Mouse (Mus musculus) embryonic facial prominence, embryonic 13.5 days (tissue): ENCODE results near the gene Lpxn. TPM values are rescaled to one million over a fixed set of nuclear protein-coding genes. Genes with fewer than 3 reads are reported as not detected.

Source experiments
- ATAC-seq: fragments of 200-750 bp; cut with Nextera tagmentation; 2 replicates; pipeline ENCODE4 v1.8.0; 2017; ENCODE audit warnings: low read depth; ENCODE audit not compliant: insufficient number of reproducible peaks, insufficient read depth, low FRiP score, low TSS enrichment
- H3K27ac ChIP-seq: fragments of 300-500 bp; sonication (generic); 2 replicates; pipeline ENCODE4 v1.5.1; 2015; ENCODE audit warnings: moderate library complexity, mild to moderate bottlenecking, inconsistent platforms
- H3K27me3 ChIP-seq: fragments of 300-500 bp; sonication (generic); 2 replicates; pipeline ENCODE4 v1.6.1; 2015; ENCODE audit warnings: mild to moderate bottlenecking, inconsistent platforms
- H3K36me3 ChIP-seq: fragments of 300-500 bp; sonication (generic); 2 replicates; pipeline ENCODE4 v1.6.1; 2015; ENCODE audit warnings: mild to moderate bottlenecking, inconsistent platforms
- H3K4me1 ChIP-seq: fragments of 300-500 bp; sonication (generic); 2 replicates; pipeline ENCODE4 v1.6.1; 2015; ENCODE audit warnings: inconsistent platforms
- H3K4me2 ChIP-seq: fragments of 300-500 bp; sonication (generic); 2 replicates; pipeline ENCODE4 v1.6.1; 2015; ENCODE audit warnings: moderate library complexity, mild to moderate bottlenecking, inconsistent platforms
- H3K4me3 ChIP-seq: fragments of 300-500 bp; sonication (generic); 2 replicates; pipeline ENCODE4 v1.5.1; 2015; ENCODE audit warnings: mild to moderate bottlenecking, inconsistent platforms
- H3K9ac ChIP-seq: fragments of 300-500 bp; sonication (generic); 2 replicates; pipeline ENCODE4 v1.6.1; 2015; ENCODE audit warnings: mild to moderate bottlenecking, inconsistent platforms
- H3K9me3 ChIP-seq: fragments of 300-500 bp; sonication (generic); 2 replicates; pipeline ENCODE4 v1.6.1; 2016; ENCODE audit warnings: inconsistent platforms
- WGBS: fragments of 180-500 bp; shearing (Covaris S2); methylation state at CpG from one replicate; pipeline ENCODE4 v1.1.7; 2015; ENCODE audit warnings: mixed read lengths; 5-methylcytosine and 5-hydroxymethylcytosine counted together
- polyA plus RNA-seq: library from polyadenylated mRNA; unstranded; fragments of >200 nt; fragmentation: Nextera tagmentation; extraction: Ambion mirVana; gene quantifications from 2 replicates; pipeline ENCODE4 v1.2.1, GENCODE M21; 2015

Gene Lpxn
- polyA plus RNA-seq, result 1.2 and 2.3 TPM in 2 replicates

GRCm38 (mm10) chr19:12795511-12796327, at the start of gene Lpxn, which contains the start of gene Zfp91:
Lpxn (plus strand) TSS chr19:12796193.
Zfp91 (minus strand) TSS chr19:12796126.
- no peaks in the 10 kb centered on the region for H3K36me3 ChIP-seq
- H3K9ac ChIP-seq, result peak within 1 kb of the TSS; percentile 99
- peak; percentile 97 for ATAC-seq
- WGBS, result under 1% methylated on average over 57 of the region's 76 CpGs
- H3K9me3 ChIP-seq, result no peaks in the 10 kb centered on the region
- peak within 1 kb of the TSS; percentile 71 for H3K4me2 ChIP-seq
- no peaks in the 10 kb centered on the region for H3K27me3 ChIP-seq
- H3K4me3 ChIP-seq, result peak within 1 kb of the TSS; percentile 90
- peaks cover 9% of the 10 kb centered on the region for H3K4me1 ChIP-seq
- H3K27ac ChIP-seq, result peak within 1 kb of the TSS; percentile 100

- H3K27me3 ChIP-seq, result no peaks in the 10 kb centered on the region
- no peak overlapping the region for H3K4me2 ChIP-seq
- no peak overlapping the region for H3K9ac ChIP-seq
- H3K36me3 ChIP-seq, result 0 out of 2 replicates have a peak, but pooled peaks cover under 1% of the 10 kb centered on the region
- no peaks in the 10 kb centered on the region for H3K4me1 ChIP-seq
- ATAC-seq, result no peak
- no peak overlapping the region for H3K4me3 ChIP-seq
- no peaks in the 10 kb centered on the region for H3K9me3 ChIP-seq
- H3K27ac ChIP-seq, result no peak overlapping the region
- WGBS, result 81% methylated on average over 3 of the region's 3 CpGs
These were observed 39.7 kb upstream of the Lpxn start for GRCm38 (mm10) chr19:12756286-12756685.

- no peaks in the 10 kb centered on the region for H3K4me1 ChIP-seq
- no peaks in the 10 kb centered on the region for H3K27me3 ChIP-seq
- H3K27ac ChIP-seq, result no peak overlapping the region
- WGBS, result 86% methylated on average over 1 of the region's 1 CpGs
- no peaks in the 10 kb centered on the region for H3K9me3 ChIP-seq
- no peak overlapping the region for H3K9ac ChIP-seq
- no peak for ATAC-seq
- no peak overlapping the region for H3K4me2 ChIP-seq
- H3K4me3 ChIP-seq, result no peak overlapping the region
- H3K36me3 ChIP-seq, result peaks cover 23% of the 10 kb centered on the region
These were observed 37.0 kb upstream of the Lpxn start for GRCm38 (mm10) chr19:12758936-12759478.

GRCm38 (mm10) chr19:12759656-12760055, 36.3 kb upstream of the Lpxn start:
- no peaks in the 10 kb centered on the region for H3K9me3 ChIP-seq
- no peak overlapping the region for H3K4me2 ChIP-seq
- H3K4me3 ChIP-seq, result no peak overlapping the region
- 65% methylated on average over 2 of the region's 2 CpGs for WGBS
- ATAC-seq, result no peak
- H3K4me1 ChIP-seq, result no peaks in the 10 kb centered on the region
- H3K36me3 ChIP-seq, result peaks cover 27% of the 10 kb centered on the region
- H3K9ac ChIP-seq, result no peak overlapping the region
- H3K27ac ChIP-seq, result no peak overlapping the region
- H3K27me3 ChIP-seq, result no peaks in the 10 kb centered on the region

GRCm38 (mm10) chr19:12762212-12763130, 33.5 kb upstream of the Lpxn start:
- Histone ChIP-seq H3K36me3 (peaks cover 41% of the 10 kb centered on the region), H3K27me3 (no peaks in the 10 kb centered on the region), H3K4me3 (no peak overlapping the region), H3K4me2 (no peak overlapping the region), H3K27ac (no peak overlapping the region), H3K9ac (no peak overlapping the region), H3K9me3 (no peaks in the 10 kb centered on the region), H3K4me1 (no peaks in the 10 kb centered on the region)
- 66% methylated on average over 2 of the region's 2 CpGs for WGBS
- no peak for ATAC-seq

GRCm38 (mm10) chr19:12765308-12765707, 30.7 kb upstream of the Lpxn start, which contains the start of gene Cntf:
Cntf (minus strand) TSS chr19:12765632.
- H3K9me3 ChIP-seq, result no peaks in the 10 kb centered on the region
- H3K27me3 ChIP-seq, result no peaks in the 10 kb centered on the region
- no peak within 1 kb of the TSS for H3K27ac ChIP-seq
- 85% methylated on average over 7 of the region's 7 CpGs for WGBS
- no peak within 1 kb of the TSS for H3K4me3 ChIP-seq
- no peak for ATAC-seq
- peaks cover 66% of the 10 kb centered on the region for H3K36me3 ChIP-seq
- H3K9ac ChIP-seq, result no peak within 1 kb of the TSS
- no peaks in the 10 kb centered on the region for H3K4me1 ChIP-seq
- no peak within 1 kb of the TSS for H3K4me2 ChIP-seq

- Histone ChIP-seq H3K36me3 (peaks cover 61% of the 10 kb centered on the region), H3K4me1 (no peaks in the 10 kb centered on the region), H3K4me3 (no peak overlapping the region), H3K4me2 (no peak overlapping the region), H3K27ac (no peak overlapping the region), H3K9ac (no peak overlapping the region), H3K27me3 (no peaks in the 10 kb centered on the region), H3K9me3 (no peaks in the 10 kb centered on the region)
- ATAC-seq, result no peak
- 92% methylated on average over 5 of the region's 5 CpGs for WGBS
These were observed 25.1 kb upstream of the Lpxn start for GRCm38 (mm10) chr19:12770888-12771287.

GRCm38 (mm10) chr19:12780437-12780836, 15.6 kb upstream of the Lpxn start:
- Histone ChIP-seq H3K9ac (no peak overlapping the region), H3K27me3 (no peaks in the 10 kb centered on the region), H3K4me1 (no peaks in the 10 kb centered on the region), H3K4me3 (no peak overlapping the region), H3K27ac (no peak overlapping the region), H3K36me3 (peaks cover 18% of the 10 kb centered on the region), H3K4me2 (no peak overlapping the region), H3K9me3 (no peaks in the 10 kb centered on the region)
- no peak for ATAC-seq

- no peak overlapping the region for H3K4me3 ChIP-seq
- H3K27me3 ChIP-seq, result no peaks in the 10 kb centered on the region
- no peak overlapping the region for H3K9ac ChIP-seq
- no peaks in the 10 kb centered on the region for H3K36me3 ChIP-seq
- no peak overlapping the region for H3K27ac ChIP-seq
- H3K9me3 ChIP-seq, result no peaks in the 10 kb centered on the region
- 73% methylated on average over 2 of the region's 2 CpGs for WGBS
- no peak for ATAC-seq
- no peak overlapping the region for H3K4me2 ChIP-seq
- peaks cover 6% of the 10 kb centered on the region; the same call in 1 of the 2 replicates for H3K4me1 ChIP-seq
These were observed 9.1 kb upstream of the Lpxn start for GRCm38 (mm10) chr19:12786803-12787395.

- Histone ChIP-seq H3K4me2 (no peak overlapping the region), H3K9me3 (no peaks in the 10 kb centered on the region), H3K4me3 (no peak overlapping the region), H3K36me3 (no peaks in the 10 kb centered on the region), H3K9ac (no peak overlapping the region), H3K27me3 (no peaks in the 10 kb centered on the region), H3K4me1 (peaks cover 6% of the 10 kb centered on the region; the same call in 1 of the 2 replicates), H3K27ac (no peak overlapping the region)
- 59% methylated on average over 4 of the region's 4 CpGs for WGBS
- ATAC-seq, result no peak
These were observed 8.3 kb upstream of the Lpxn start for GRCm38 (mm10) chr19:12787721-12788120.

- Histone ChIP-seq H3K4me2 (no peak overlapping the region), H3K36me3 (no peaks in the 10 kb centered on the region), H3K9me3 (no peaks in the 10 kb centered on the region), H3K4me1 (peaks cover 9% of the 10 kb centered on the region), H3K27ac (no peak overlapping the region), H3K27me3 (no peaks in the 10 kb centered on the region), H3K4me3 (no peak overlapping the region), H3K9ac (no peak overlapping the region)
- no peak for ATAC-seq
These were observed 3.6 kb upstream of the Lpxn start for GRCm38 (mm10) chr19:12792374-12792773.
